Mouse (Mus musculus): ENCODE results near the gene Mfsd11. TPM values are rescaled to one million over a fixed set of nuclear protein-coding genes. Genes with fewer than 3 reads are reported as not detected.
"Not testable (repeated sequence)": the region's sequence is repeated elsewhere in the genome, so short reads cannot be mapped to it uniquely, and the experiment has no call there.

Gene Mfsd11
- total RNA-seq, 1 experiment from 2014 or later = 9.7 TPM

GRCm38 (mm10) chr11:116899247-116899646, 47.0 kb downstream of the Mfsd11 start:
- ATAC-seq (replicated peaks in 1 of 2; ENCODE audit: insufficient read depth in 1 of 2, low FRiP score in 2 of 2, low TSS enrichment in 1 of 2, low read depth in 1 of 2, poor library complexity in 2 of 2, severe bottlenecking in 2 of 2) = no peak

DNA sequence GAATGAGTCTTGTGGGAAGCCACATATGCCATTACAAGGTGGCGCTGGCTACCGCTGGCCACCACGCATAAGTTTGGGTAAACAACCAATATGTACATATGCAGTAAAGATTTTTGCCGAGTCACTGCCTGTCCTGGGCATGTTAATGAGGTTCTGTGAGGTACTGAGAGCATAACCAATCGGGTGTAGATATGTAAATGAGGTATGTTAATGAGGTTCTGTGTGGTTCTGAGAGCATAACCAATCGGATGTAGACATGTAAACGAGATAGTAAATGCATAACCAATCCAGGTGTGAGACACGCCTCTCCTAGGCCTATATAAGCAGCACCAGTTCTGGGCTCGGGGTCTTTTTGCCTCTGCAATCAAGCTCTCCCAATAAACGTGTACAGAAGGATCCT, 50.3 kb downstream of the Mfsd11 start:
- not testable (repeated sequence) for ATAC-seq (replicated peaks in 1 of 2; ENCODE audit: insufficient read depth in 1 of 2, low FRiP score in 2 of 2, low TSS enrichment in 1 of 2, low read depth in 1 of 2, poor library complexity in 2 of 2, severe bottlenecking in 2 of 2)

- no peak for ATAC-seq (replicated peaks in 1 of 2; ENCODE audit: insufficient read depth in 1 of 2, low FRiP score in 2 of 2, low TSS enrichment in 1 of 2, low read depth in 1 of 2, poor library complexity in 2 of 2, severe bottlenecking in 2 of 2)
These were observed 53.7 kb downstream of the Mfsd11 start for GRCm38 (mm10) chr11:116905741-116906456.

DNA sequence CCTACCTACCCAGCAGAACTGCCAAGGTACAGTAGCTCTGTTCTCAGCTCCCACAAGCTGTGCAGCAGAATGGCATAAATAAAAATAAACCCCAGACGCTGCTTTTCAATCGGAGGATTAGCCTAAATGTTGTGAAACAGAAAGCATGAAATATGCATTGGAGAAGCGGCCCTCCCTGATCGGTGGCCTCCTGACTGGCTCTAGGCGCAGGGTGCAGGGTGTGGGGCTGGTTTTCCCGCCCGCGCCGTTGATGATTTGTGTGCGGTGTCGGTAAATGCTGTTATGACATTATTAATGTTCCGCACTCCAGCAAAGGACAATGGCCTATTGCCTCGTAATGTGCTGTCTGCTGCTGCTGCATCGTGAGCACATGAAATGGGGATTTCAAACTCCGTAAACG, 61.3 kb downstream of the Mfsd11 start:
- no peak for ATAC-seq (replicated peaks in 1 of 2; ENCODE audit: insufficient read depth in 1 of 2, low FRiP score in 2 of 2, low TSS enrichment in 1 of 2, low read depth in 1 of 2, poor library complexity in 2 of 2, severe bottlenecking in 2 of 2)

- no peak for ATAC-seq (replicated peaks in 1 of 2; ENCODE audit: insufficient read depth in 1 of 2, low FRiP score in 2 of 2, low TSS enrichment in 1 of 2, low read depth in 1 of 2, poor library complexity in 2 of 2, severe bottlenecking in 2 of 2)
These were observed 62.1 kb downstream of the Mfsd11 start for GRCm38 (mm10) chr11:116914267-116914885.

- no peak for ATAC-seq (replicated peaks in 1 of 2; ENCODE audit: insufficient read depth in 1 of 2, low FRiP score in 2 of 2, low TSS enrichment in 1 of 2, low read depth in 1 of 2, poor library complexity in 2 of 2, severe bottlenecking in 2 of 2)
These were observed 63.0 kb downstream of the Mfsd11 start for GRCm38 (mm10) chr11:116915241-116915640.

DNA sequence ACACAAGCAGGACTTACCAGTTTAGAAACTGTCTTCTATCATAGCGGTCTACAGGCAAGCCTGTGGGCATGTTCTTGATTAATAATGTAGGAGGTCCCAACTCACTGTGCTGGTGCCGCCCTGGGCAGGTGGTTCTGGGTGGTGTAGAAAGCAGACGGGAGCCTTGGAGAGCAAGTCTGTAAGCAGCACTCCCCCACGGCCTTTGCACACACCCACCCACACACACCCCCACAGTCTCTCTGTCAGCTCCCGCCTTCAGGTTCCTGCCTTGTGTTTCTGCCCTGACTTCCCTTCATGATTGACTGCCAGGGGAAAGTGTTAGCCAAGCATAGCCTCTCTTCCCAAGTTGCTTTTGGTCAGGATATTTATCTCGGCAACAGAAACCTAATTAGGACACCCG, 65.1 kb downstream of the Mfsd11 start:
- no peak for ATAC-seq (replicated peaks in 1 of 2; ENCODE audit: insufficient read depth in 1 of 2, low FRiP score in 2 of 2, low TSS enrichment in 1 of 2, low read depth in 1 of 2, poor library complexity in 2 of 2, severe bottlenecking in 2 of 2)

DNA sequence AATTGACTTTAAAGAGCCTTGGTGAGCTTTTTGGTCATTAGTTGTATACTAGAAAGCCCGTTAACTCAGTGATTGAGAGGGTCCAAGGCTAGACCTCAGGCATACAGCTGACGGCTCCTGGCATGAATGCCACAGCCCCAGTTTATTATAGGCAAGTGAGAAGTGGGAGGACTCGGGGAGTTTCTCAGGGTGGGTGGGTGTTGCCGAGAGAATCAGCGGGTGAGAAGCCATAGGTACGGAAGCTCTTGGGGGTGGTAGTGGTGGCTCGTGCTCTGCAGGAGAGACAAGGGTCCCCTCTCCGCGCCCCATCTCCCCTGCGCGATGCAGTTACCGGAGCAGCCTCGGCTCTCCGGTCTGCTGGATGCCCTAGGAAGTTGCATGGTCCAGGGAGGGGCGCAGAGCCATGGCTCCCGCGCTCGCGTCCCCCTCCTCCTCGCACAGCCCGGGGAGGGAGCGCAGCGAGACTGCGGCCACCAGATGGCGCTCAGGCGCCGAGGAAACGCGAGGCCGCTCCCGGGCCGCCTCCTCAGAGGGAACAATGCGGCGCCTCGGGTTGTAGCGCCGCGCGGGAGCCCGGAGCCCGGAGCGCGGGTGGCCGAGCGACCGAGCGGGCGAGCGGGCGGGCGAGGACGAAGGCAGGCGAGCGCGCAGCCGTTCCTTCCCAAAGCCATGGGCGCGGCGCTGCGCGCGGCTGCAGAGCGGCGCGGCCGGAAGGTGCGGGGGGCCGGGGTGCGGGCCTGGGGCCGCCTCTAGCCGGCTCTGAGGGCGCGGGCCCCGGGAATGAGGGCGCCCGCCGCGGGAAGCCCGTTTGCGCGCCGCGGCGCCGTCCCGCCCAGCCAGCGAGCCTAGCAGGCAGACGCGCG, 66.3 kb downstream of the Mfsd11 start, which contains the start of gene Mgat5b:
Gene Mgat5b (plus strand): TSS at position 541 of the 863 bp plus-strand sequence.
- ATAC-seq (replicated peaks in 1 of 2; ENCODE audit: insufficient read depth in 1 of 2, low FRiP score in 2 of 2, low TSS enrichment in 1 of 2, low read depth in 1 of 2, poor library complexity in 2 of 2, severe bottlenecking in 2 of 2) = peak; percentile 51 to 61; a peak in 2 of 4 replicates

DNA sequence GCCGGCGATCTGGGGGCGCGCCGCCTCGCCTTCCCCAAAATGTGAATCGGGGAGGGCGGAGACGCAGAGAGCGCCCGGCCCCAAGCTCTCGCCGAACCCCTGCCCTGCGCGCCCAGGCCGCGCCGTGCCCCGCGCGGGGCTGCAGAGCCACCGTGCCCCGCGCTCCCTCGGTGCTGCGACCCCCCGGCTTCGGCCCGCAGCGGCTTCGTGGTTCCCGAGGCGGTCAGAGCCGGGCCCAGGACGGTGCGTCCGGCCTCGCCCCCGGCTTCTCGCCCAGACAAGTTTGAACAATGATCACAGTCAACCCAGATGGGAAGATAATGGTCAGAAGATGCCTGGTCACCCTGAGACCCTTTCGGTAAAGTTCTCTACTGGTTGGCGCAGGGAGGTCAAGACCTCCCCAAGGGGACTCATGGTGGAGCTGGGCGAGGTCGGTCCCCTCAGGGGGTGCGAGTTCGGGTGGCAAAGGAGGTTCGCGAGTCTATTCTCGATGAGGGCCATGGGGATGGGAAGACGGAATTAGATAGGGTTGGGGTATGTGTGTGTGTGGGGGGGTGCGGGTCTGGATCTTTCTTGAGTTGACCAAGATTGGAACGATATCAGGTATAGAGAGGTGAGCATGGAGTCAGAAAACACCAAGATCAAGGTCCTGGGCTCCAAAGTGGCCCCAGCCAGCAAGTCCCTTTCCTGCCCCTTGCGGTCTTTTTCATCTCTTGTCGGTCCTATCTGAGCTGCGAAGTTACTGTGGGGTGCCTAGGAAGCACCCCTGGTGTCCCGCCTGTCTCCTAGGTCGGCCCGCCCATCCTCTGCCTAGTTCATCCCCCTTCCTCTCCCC, 67.2 kb downstream of the Mfsd11 start:
- ATAC-seq (replicated peaks in 1 of 2; ENCODE audit: insufficient read depth in 1 of 2, low FRiP score in 2 of 2, low TSS enrichment in 1 of 2, low read depth in 1 of 2, poor library complexity in 2 of 2, severe bottlenecking in 2 of 2) = no peak

- no peak for ATAC-seq (replicated peaks in 1 of 2; ENCODE audit: insufficient read depth in 1 of 2, low FRiP score in 2 of 2, low TSS enrichment in 1 of 2, low read depth in 1 of 2, poor library complexity in 2 of 2, severe bottlenecking in 2 of 2)
These were observed 68.5 kb downstream of the Mfsd11 start for GRCm38 (mm10) chr11:116920746-116921145.

DNA sequence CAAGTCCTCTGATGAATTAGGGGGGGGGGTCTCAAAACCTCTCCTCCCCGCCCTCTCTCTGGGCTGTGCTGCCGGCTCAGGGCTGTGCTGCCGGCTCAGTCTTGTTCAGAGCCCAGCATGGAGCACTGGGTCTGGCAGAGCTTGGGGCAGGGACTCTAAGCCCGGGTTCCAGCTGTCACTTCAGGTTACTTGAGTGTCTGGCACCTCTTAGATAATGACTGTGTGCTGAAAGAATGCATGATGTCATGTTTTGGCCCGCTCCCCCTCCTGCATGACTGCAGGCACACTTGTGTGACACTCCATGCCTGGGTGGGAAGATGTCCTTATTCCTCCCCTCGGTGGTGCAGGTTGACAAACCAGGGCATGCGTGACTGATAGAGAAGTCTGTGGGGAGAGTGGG, 69.8 kb downstream of the Mfsd11 start:
- ATAC-seq (replicated peaks in 1 of 2; ENCODE audit: insufficient read depth in 1 of 2, low FRiP score in 2 of 2, low TSS enrichment in 1 of 2, low read depth in 1 of 2, poor library complexity in 2 of 2, severe bottlenecking in 2 of 2) = no peak

Other genes starting within 250 kb of the Mfsd11 start
- 3.5 and 5.6 TPM in 2 replicates for gene Rhbdf2, start 225.4 kb upstream of the Mfsd11 start, total RNA-seq (2017)
- gene Prcd, start 198.9 kb upstream of the Mfsd11 start, total RNA-seq (2017) = 1.6 TPM in 1 of 2 replicates, not detected in the other
- gene Cygb, start 198.1 kb upstream of the Mfsd11 start, total RNA-seq (2017) = not detected in 2 replicates
- not detected in 2 replicates for gene St6galnac1, start 76.9 kb upstream of the Mfsd11 start, total RNA-seq (2017)
- 1.2 TPM in 1 of 2 replicates, not detected in the other for gene Mxra7, start 24.4 kb upstream of the Mfsd11 start, total RNA-seq (2017)
- 43.4 and 62.1 TPM in 2 replicates for gene Mettl23, start 9.2 kb upstream of the Mfsd11 start, total RNA-seq (2017)
- gene Jmjd6, start 9.0 kb upstream of the Mfsd11 start, total RNA-seq (2017) = 53.8 and 62.7 TPM in 2 replicates
- gene Srsf2, start 654 bp downstream of the Mfsd11 start, total RNA-seq (2017) = 370 and 573 TPM in 2 replicates
- gene Mgat5b, start 66.4 kb downstream of the Mfsd11 start, total RNA-seq (2017) = not detected in 2 replicates